Mouse (Mus musculus) ZHBTc4 (cell line): ENCODE data around the gene Bbs9.
"Not testable (repeated sequence)": the region's sequence is repeated elsewhere in the genome, so short reads cannot be mapped to it uniquely, and the experiment has no call there.

Experiments
- DNase-seq: peaks from one replicate; pipeline ENCODE4 v3.0.0-alpha.2; 2011; ENCODE audit warnings: low read depth, low spot score

The Bbs9 gene

GRCm38 (mm10) chr9:22475424-22475868 is at the start of gene Bbs9:
TSS of gene Bbs9 (plus strand) at chr9:22475715.
- peak; percentile 99 for DNase-seq

- no peak for DNase-seq
Measured at GRCm38 (mm10) chr9:22428028-22428665, 47.4 kb upstream of the Bbs9 start.

- DNase-seq, result no peak
Measured at GRCm38 (mm10) chr9:22428666-22429410, 46.7 kb upstream of the Bbs9 start.

- DNase-seq, result no peak
Measured at GRCm38 (mm10) chr9:22429533-22430241, 45.8 kb upstream of the Bbs9 start.

GRCm38 (mm10) chr9:22430315-22430840 is 45.1 kb upstream of the Bbs9 start:
- DNase-seq, result peak; percentile 62

GRCm38 (mm10) chr9:22433221-22433620 is 42.3 kb upstream of the Bbs9 start:
- peak; percentile 65 for DNase-seq

GRCm38 (mm10) chr9:22434101-22434500 is 41.4 kb upstream of the Bbs9 start:
- peak; percentile 61 for DNase-seq

GRCm38 (mm10) chr9:22438826-22439225 is 36.7 kb upstream of the Bbs9 start:
- no peak for DNase-seq

GRCm38 (mm10) chr9:22443157-22443556 is 32.4 kb upstream of the Bbs9 start:
- DNase-seq, result no peak

GRCm38 (mm10) chr9:22445123-22445522 is 30.4 kb upstream of the Bbs9 start:
- no peak for DNase-seq

- no peak for DNase-seq
Measured at GRCm38 (mm10) chr9:22447213-22447612, 28.3 kb upstream of the Bbs9 start.

- DNase-seq, result no peak
Measured at GRCm38 (mm10) chr9:22448420-22448819, 27.1 kb upstream of the Bbs9 start.

GRCm38 (mm10) chr9:22449209-22449608 is 26.3 kb upstream of the Bbs9 start:
- DNase-seq, result no peak

GRCm38 (mm10) chr9:22452697-22453096 is 22.8 kb upstream of the Bbs9 start:
- DNase-seq, result no peak

- no peak for DNase-seq
Measured at GRCm38 (mm10) chr9:22453501-22453924, 22.0 kb upstream of the Bbs9 start.

GRCm38 (mm10) chr9:22453990-22454389 is 21.5 kb upstream of the Bbs9 start, which contains the start of gene Gm17545:
TSS of gene Gm17545 (plus strand) at chr9:22454290.
- DNase-seq, result not testable (repeated sequence)

- DNase-seq, result no peak
Measured at GRCm38 (mm10) chr9:22455041-22455440, 20.5 kb upstream of the Bbs9 start.

GRCm38 (mm10) chr9:22457142-22457835 is 18.2 kb upstream of the Bbs9 start:
- DNase-seq, result no peak

- no peak for DNase-seq
Measured at GRCm38 (mm10) chr9:22461946-22462345, 13.6 kb upstream of the Bbs9 start.

- DNase-seq, result no peak
Measured at GRCm38 (mm10) chr9:22466212-22466611, 9.3 kb upstream of the Bbs9 start.

- DNase-seq, result peak; percentile 68
Measured at GRCm38 (mm10) chr9:22467371-22468169, 7.9 kb upstream of the Bbs9 start.
